ENCODE assay signal across 8 mouse cellular contexts in genomic region chr6:113604432-113605223, GRCm38 (mm10). TPM values are rescaled to one million over a fixed set of nuclear protein-coding genes. Genes with fewer than 3 reads are reported as not detected.
DNase-seq lines count a peak whose midpoint lies in the region; ATAC-seq and TF ChIP-seq lines count a peak whose summit lies in the region.

Gene Brk1 (plus strand): TSS chr6:113604772.

- peak within 1 kb of the TSS; percentile 67 for H3K4me2 ChIP-seq in forebrain, postnatal 0 days (ENCODE audit: low read depth)
- H3K4me2 ChIP-seq in lung, embryonic 16.5 days (ENCODE audit: low read depth, low read length), result peak within 1 kb of the TSS; percentile 81

- H3K27me3 ChIP-seq in G1E (ENCODE audit: insufficient read depth, low read length), result no peaks in the 10 kb centered on the region
- H3K27me3 ChIP-seq in forebrain, postnatal 0 days (ENCODE audit: insufficient read depth, low read length), result no peaks in the 10 kb centered on the region
- no peaks in the 10 kb centered on the region for H3K27me3 ChIP-seq in lung, embryonic 16.5 days (ENCODE audit: control insufficient read depth, insufficient read depth, low read depth, low read length)

- H3K27ac ChIP-seq in forebrain, postnatal 0 days (ENCODE audit: low read depth, low read length), result peak within 1 kb of the TSS; percentile 82
- H3K27ac ChIP-seq in lung, embryonic 16.5 days (ENCODE audit: low read length), result peak within 1 kb of the TSS; percentile 91

- H3K4me1 ChIP-seq in G1E (ENCODE audit: insufficient read depth, low read depth, low read length), result peaks cover 36% of the 10 kb centered on the region
- peaks cover 12% of the 10 kb centered on the region for H3K4me1 ChIP-seq in forebrain, postnatal 0 days (ENCODE audit: insufficient read depth)
- H3K4me1 ChIP-seq in lung, embryonic 16.5 days (replicated peaks; ENCODE audit: control insufficient read depth, insufficient read depth, low read length), result peaks cover 14% of the 10 kb centered on the region

- WGBS in forebrain, postnatal 0 days, result 1% methylated on average over 62 of the region's 65 CpGs
- under 1% methylated on average over 56 of the region's 65 CpGs for WGBS in lung, embryonic 16.5 days

- peak; percentile 84 for DNase-seq in G1E (ENCODE audit: low spot score)
- peak; percentile 87 to 95 for DNase-seq in cerebellum, adult 18-20 months
- DNase-seq in forebrain, postnatal 0 days, result peak; percentile 96
- peak; percentile 87 for DNase-seq in heart, postnatal 4 days
- DNase-seq in layer of hippocampus, adult 9-10 months (ENCODE audit: low spot score), result peak; percentile 78
- peak; percentile 73 for DNase-seq in ovary, postnatal 10 days (ENCODE audit: low spot score)
- DNase-seq in thymus, postnatal 10 days (ENCODE audit: low spot score in 2 of 2), result peak; percentile 68 to 85

- peak within 1 kb of the TSS; percentile 95 for H3K4me3 ChIP-seq in G1E (ENCODE audit: low read depth, low read length)
- H3K4me3 ChIP-seq in forebrain, postnatal 0 days (ENCODE audit: low read depth, low read length), result peak within 1 kb of the TSS; percentile 87
- H3K4me3 ChIP-seq in lung, embryonic 16.5 days (ENCODE audit: low read length), result peak within 1 kb of the TSS; percentile 94

- H3K9ac ChIP-seq in forebrain, postnatal 0 days, result peak within 1 kb of the TSS; percentile 82
- peak within 1 kb of the TSS; percentile 96 for H3K9ac ChIP-seq in lung, embryonic 16.5 days (ENCODE audit: low read length)

- H3K9me3 ChIP-seq in G1E (replicated peaks), result no peaks in the 10 kb centered on the region
- no peaks in the 10 kb centered on the region for H3K9me3 ChIP-seq in forebrain, postnatal 0 days (ENCODE audit: low read length)
- H3K9me3 ChIP-seq in lung, embryonic 16.5 days (ENCODE audit: control insufficient read depth, low read length), result no peaks in the 10 kb centered on the region

- peak; percentile 77 for ATAC-seq in G1E (ENCODE audit: extremely low read depth, insufficient number of reproducible peaks, low FRiP score, poor library complexity, severe bottlenecking)
- ATAC-seq in forebrain, postnatal 0 days, result peak; percentile 96
- peak; percentile 94 for ATAC-seq in lung, embryonic 16.5 days (ENCODE audit: low read depth)

- H3K36me3 ChIP-seq in G1E (replicated peaks), result peaks cover 44% of the 10 kb centered on the region
- no peaks in the 10 kb centered on the region for H3K36me3 ChIP-seq in forebrain, postnatal 0 days (ENCODE audit: insufficient read depth)
- no peaks in the 10 kb centered on the region for H3K36me3 ChIP-seq in lung, embryonic 16.5 days (ENCODE audit: control insufficient read depth, insufficient read depth, low read length)

- TF ChIP-seq CTCF in G1E (IDR thresholded peaks at IDR 0.05; ENCODE audit: low read depth, low read length), result no peak
- TF ChIP-seq CTCF in forebrain, postnatal 0 days (IDR thresholded peaks at IDR 0.05; ENCODE audit: low read depth), result peak; percentile 64

RNA-seq across cellular contexts. Expression of gene Brk1, which starts in this region (rescaled TPM):
- total RNA-seq in G1E (2014; fragmentation: Nextera tagmentation) (186 and 193 TPM in 2 replicates), G1E (2017) (167 and 180 TPM in 2 replicates)
- polyA plus RNA-seq in G1E (2012), result 29.2 and 42.6 TPM in 2 replicates
- 217 and 235 TPM in 2 replicates for total RNA-seq in forebrain, postnatal 0 days (2014; rRNA removed)
- polyA plus RNA-seq in forebrain, postnatal 0 days (2015; fragmentation: Nextera tagmentation; extraction: Ambion mirVana), result 306 and 340 TPM in 2 replicates
- total RNA-seq in heart, postnatal 4 days (2021), result 100 to 1,000 TPM; 101 to 102 TPM
- polyA plus RNA-seq in lung, embryonic 16.5 days (2015; fragmentation: Nextera tagmentation; extraction: Ambion mirVana), result 218 and 226 TPM in 2 replicates

Comparison
In these comparisons a context has a peak if more than half of its experiments do, and no peak if none do; other contexts are left out.
1. Peak in every context shown above with its lines: DNase-seq, ATAC-seq, H3K4me3 ChIP-seq and H3K27ac ChIP-seq.